Mouse (Mus musculus): ENCODE data around the gene Magea4. TPM values are rescaled to one million over a fixed set of nuclear protein-coding genes. Genes with fewer than 3 reads are reported as not detected.
A peak's percentile ranks its signal among the peaks of the same experiment; 100 is the strongest.

The Magea4 gene
- polyA plus RNA-seq (2016; fragmentation: Nextera tagmentation; extraction: Ambion mirVana) = not detected in 2 replicates

- H3K27me3 ChIP-seq (ENCODE audit: insufficient read depth, poor library complexity, severe bottlenecking) = no peaks in the 10 kb centered on the region
- WGBS = 85% methylated on average over 2 of the region's 2 CpGs
- no peak within 1 kb of the TSS for H3K4me3 ChIP-seq
- no peaks in the 10 kb centered on the region for H3K36me3 ChIP-seq
- no peak for DNase-seq (ENCODE audit: low spot score)
- H3K9me3 ChIP-seq = no peaks in the 10 kb centered on the region
- H3K4me1 ChIP-seq (replicated peaks) = no peaks in the 10 kb centered on the region
- no peak within 1 kb of the TSS for H3K27ac ChIP-seq
Measured at GRCm38 (mm10) chrX:72221717-72222116, at the start of gene Magea4. Magea4 (plus strand) TSS chrX:72222017.

- 71% methylated on average over 4 of the region's 4 CpGs for WGBS
- Histone ChIP-seq H3K27me3 (ENCODE audit: insufficient read depth, poor library complexity, severe bottlenecking) (no peaks in the 10 kb centered on the region), H3K4me3 (no peak overlapping the region), H3K27ac (no peak overlapping the region), H3K9me3 (no peaks in the 10 kb centered on the region), H3K4me1 (replicated peaks) (no peaks in the 10 kb centered on the region), H3K36me3 (no peaks in the 10 kb centered on the region)
- no peak for DNase-seq (ENCODE audit: low spot score)
Measured at GRCm38 (mm10) chrX:72202944-72203554, 18.8 kb upstream of the Magea4 start.

- DNase-seq (ENCODE audit: low spot score) = no peak
- Histone ChIP-seq H3K27me3 (ENCODE audit: insufficient read depth, poor library complexity, severe bottlenecking) (0 out of 2 replicates have a peak, but pooled peaks cover 4% of the 10 kb centered on the region), H3K4me1 (replicated peaks) (peaks cover 3% of the 10 kb centered on the region; the same call in 1 of the 2 replicates), H3K27ac (no peak overlapping the region), H3K36me3 (no peaks in the 10 kb centered on the region), H3K9me3 (0 out of 2 replicates have a peak, but pooled peaks cover 3% of the 10 kb centered on the region), H3K4me3 (no peak overlapping the region)
- 97% methylated on average over 11 of the region's 11 CpGs for WGBS
Measured at GRCm38 (mm10) chrX:72270637-72271036, 48.8 kb downstream of the Magea4 start.

MicroRNAs encoded within 50 kb of the gene (microRNA counts, 519-probe panel; counts per million panel counts)
- microRNA mmu-miR-224 = 1,255 counts per million, percentile 77 among the panel's probes with 10 or more counts
- 1,255 counts per million, percentile 77 among the panel's probes with 10 or more counts for microRNA mmu-miR-452

Other genes starting within 250 kb of the Magea4 start
- gene Fate1, start 249.0 kb upstream of the Magea4 start, polyA plus RNA-seq (2016; fragmentation: Nextera tagmentation; extraction: Ambion mirVana) = not detected in 2 replicates
- gene Cnga2, start 230.2 kb upstream of the Magea4 start, polyA plus RNA-seq (2016; fragmentation: Nextera tagmentation; extraction: Ambion mirVana) = 0.05 TPM in 1 of 2 replicates, not detected in the other
- gene Gabre, start 52.8 kb downstream of the Magea4 start, polyA plus RNA-seq (2016; fragmentation: Nextera tagmentation; extraction: Ambion mirVana) = 0.73 and 0.93 TPM in 2 replicates
- gene Magea10, start 164.8 kb downstream of the Magea4 start, polyA plus RNA-seq (2016; fragmentation: Nextera tagmentation; extraction: Ambion mirVana) = not detected in 2 replicates

Measured in hindbrain, embryonic 10.5 days (tissue).